Comparison of ENCODE assay signal across 16 mouse cellular contexts in genomic region chr5:118650007-118650548, GRCm38 (mm10).
DNase-seq lines count a peak whose midpoint lies in the region; ATAC-seq lines count a peak whose summit lies in the region.
"Had no signal": no experiment of that assay in that cellular context is flagged by ENCODE, and none has a peak within 500 bp of the region (broad histone marks: within the 10 kb centered on the region; RNA-seq: fewer than 3 reads in every experiment).

No protein-coding gene starts in this region.

- 67% methylated on average over 4 of the region's 4 CpGs for WGBS in embryonic facial prominence, embryonic 14.5 days
- 88% methylated on average over 4 of the region's 4 CpGs for WGBS in embryonic facial prominence, embryonic 10.5 days
- 73% methylated on average over 4 of the region's 4 CpGs for WGBS in intestine, embryonic 16.5 days
- 72% methylated on average over 4 of the region's 4 CpGs for WGBS in intestine, embryonic 15.5 days
- 77% methylated on average over 4 of the region's 4 CpGs for WGBS in macrophage (ENCODE audit: missing documents)
- WGBS in hindbrain, embryonic 12.5 days: 91% methylated on average over 4 of the region's 4 CpGs

- H3K36me3 ChIP-seq in embryonic facial prominence, embryonic 14.5 days (ENCODE audit: control insufficient read depth, insufficient read depth, low read length): no peaks in the 10 kb centered on the region
- no peaks in the 10 kb centered on the region for H3K36me3 ChIP-seq in embryonic facial prominence, embryonic 10.5 days (replicated peaks)
- no peaks in the 10 kb centered on the region for H3K36me3 ChIP-seq in intestine, embryonic 16.5 days (ENCODE audit: control insufficient read depth, insufficient read depth, low read length)
- no peaks in the 10 kb centered on the region for H3K36me3 ChIP-seq in intestine, embryonic 15.5 days
- no peaks in the 10 kb centered on the region for H3K36me3 ChIP-seq in macrophage (ENCODE audit: inconsistent target)
- no peaks in the 10 kb centered on the region for H3K36me3 ChIP-seq in hindbrain, embryonic 12.5 days
- H3K36me3 ChIP-seq: heart, embryonic 10.5 days; hindbrain, embryonic 15.5 days had no signal

- H3K27ac ChIP-seq in embryonic facial prominence, embryonic 14.5 days (replicated peaks; ENCODE audit: low read depth, low read length): no peak overlapping the region
- H3K27ac ChIP-seq in embryonic facial prominence, embryonic 10.5 days (replicated peaks): no peak overlapping the region
- H3K27ac ChIP-seq in intestine, embryonic 16.5 days (ENCODE audit: low read length): no peak overlapping the region; the same call in 1 of the 2 replicates
- no peak overlapping the region for H3K27ac ChIP-seq in intestine, embryonic 15.5 days
- H3K27ac ChIP-seq in macrophage: peak overlapping the region; percentile 46
- H3K27ac ChIP-seq in hindbrain, embryonic 12.5 days: no peak overlapping the region
- H3K27ac ChIP-seq: heart, embryonic 10.5 days; hindbrain, embryonic 15.5 days had no signal

- H3K27me3 ChIP-seq in embryonic facial prominence, embryonic 14.5 days (replicated peaks; ENCODE audit: control insufficient read depth, insufficient read depth, low read length): no peaks in the 10 kb centered on the region
- no peaks in the 10 kb centered on the region for H3K27me3 ChIP-seq in embryonic facial prominence, embryonic 10.5 days (replicated peaks; ENCODE audit: low read depth, poor library complexity, severe bottlenecking)
- no peaks in the 10 kb centered on the region for H3K27me3 ChIP-seq in intestine, embryonic 16.5 days (replicated peaks; ENCODE audit: control insufficient read depth, insufficient read depth, low read length)
- H3K27me3 ChIP-seq in intestine, embryonic 15.5 days (replicated peaks): no peaks in the 10 kb centered on the region
- no peaks in the 10 kb centered on the region for H3K27me3 ChIP-seq in hindbrain, embryonic 12.5 days
- H3K27me3 ChIP-seq: hindbrain, embryonic 15.5 days; Patski had no signal

- ATAC-seq in embryonic facial prominence, embryonic 14.5 days (ENCODE audit: low read depth): 0 out of 2 replicates have a peak, but pooled peaks have one; percentile 13
- no peak for ATAC-seq in intestine, embryonic 16.5 days
- ATAC-seq in intestine, embryonic 15.5 days: no peak
- no peak for ATAC-seq in hindbrain, embryonic 12.5 days (ENCODE audit: low FRiP score)
- ATAC-seq: activated CD4-positive, CD25-positive, alpha-beta regulatory T cell, adult 4 months; Patski had no signal

- H3K4me3 ChIP-seq in embryonic facial prominence, embryonic 14.5 days (ENCODE audit: low read depth, low read length): no peak overlapping the region
- no peak overlapping the region for H3K4me3 ChIP-seq in embryonic facial prominence, embryonic 10.5 days
- no peak overlapping the region for H3K4me3 ChIP-seq in intestine, embryonic 16.5 days (ENCODE audit: low read length)
- no peak overlapping the region for H3K4me3 ChIP-seq in intestine, embryonic 15.5 days (replicated peaks)
- no peak overlapping the region for H3K4me3 ChIP-seq in macrophage (ENCODE audit: inconsistent target)
- H3K4me3 ChIP-seq in hindbrain, embryonic 12.5 days: no peak overlapping the region
- H3K4me3 ChIP-seq: heart, embryonic 10.5 days; hindbrain, embryonic 15.5 days had no signal

- peaks cover 100% of the 10 kb centered on the region for H3K79me2 ChIP-seq in macrophage (ENCODE audit: inconsistent target)

- no peak overlapping the region for H3K9ac ChIP-seq in embryonic facial prominence, embryonic 14.5 days (ENCODE audit: low read depth, low read length)
- H3K9ac ChIP-seq in intestine, embryonic 16.5 days (ENCODE audit: low read depth, low read length): no peak overlapping the region
- H3K9ac ChIP-seq in intestine, embryonic 15.5 days: no peak overlapping the region
- no peak overlapping the region for H3K9ac ChIP-seq in hindbrain, embryonic 12.5 days
- H3K9ac ChIP-seq: hindbrain, embryonic 15.5 days had no signal

- H3K4me2 ChIP-seq in embryonic facial prominence, embryonic 14.5 days (ENCODE audit: low read depth, low read length): no peak overlapping the region
- 0 out of 2 replicates have a peak overlapping the region, but pooled peaks have one; percentile 9 for H3K4me2 ChIP-seq in intestine, embryonic 16.5 days (ENCODE audit: low read depth, low read length)
- no peak overlapping the region for H3K4me2 ChIP-seq in intestine, embryonic 15.5 days (replicated peaks)
- no peak overlapping the region for H3K4me2 ChIP-seq in hindbrain, embryonic 12.5 days (replicated peaks)
- H3K4me2 ChIP-seq: hindbrain, embryonic 15.5 days had no signal

- DNase-seq in embryonic facial prominence, embryonic 14.5 days (ENCODE audit: low spot score): peak; percentile 60
- no peak for DNase-seq in embryonic facial prominence, embryonic 10.5 days (ENCODE audit: low spot score)
- peak; percentile 23 for DNase-seq in 3T3-L1 (ENCODE audit: low read depth, low spot score)
- no peak for DNase-seq in right cerebral cortex, postnatal 14 days
- DNase-seq: heart, postnatal 10 days; liver; spleen, adult 18-20 months; thymus, postnatal 25 days had no signal

- no peaks in the 10 kb centered on the region for H3K9me3 ChIP-seq in embryonic facial prominence, embryonic 14.5 days (ENCODE audit: control insufficient read depth, low read length)
- no peaks in the 10 kb centered on the region for H3K9me3 ChIP-seq in embryonic facial prominence, embryonic 10.5 days
- H3K9me3 ChIP-seq in intestine, embryonic 16.5 days (ENCODE audit: control insufficient read depth, low read length): no peaks in the 10 kb centered on the region
- H3K9me3 ChIP-seq in intestine, embryonic 15.5 days: no peaks in the 10 kb centered on the region
- H3K9me3 ChIP-seq in hindbrain, embryonic 12.5 days (replicated peaks): no peaks in the 10 kb centered on the region
- H3K9me3 ChIP-seq: heart, embryonic 10.5 days; hindbrain, embryonic 15.5 days had no signal

- peaks cover 19% of the 10 kb centered on the region; the same call in 1 of the 2 replicates for H3K4me1 ChIP-seq in embryonic facial prominence, embryonic 14.5 days (ENCODE audit: control insufficient read depth, insufficient read depth, low read length)
- H3K4me1 ChIP-seq in embryonic facial prominence, embryonic 10.5 days: peaks cover 53% of the 10 kb centered on the region
- H3K4me1 ChIP-seq in intestine, embryonic 16.5 days (ENCODE audit: control insufficient read depth, insufficient read depth, low read length): peaks cover 40% of the 10 kb centered on the region
- H3K4me1 ChIP-seq in intestine, embryonic 15.5 days (replicated peaks): peaks cover 34% of the 10 kb centered on the region
- H3K4me1 ChIP-seq in hindbrain, embryonic 12.5 days: peaks cover 34% of the 10 kb centered on the region

Comparison
In these comparisons a context has a peak if more than half of its experiments do, and no peak if none do; other contexts are left out.
1. DNase-seq: peak in embryonic facial prominence, embryonic 14.5 days (single experiment) and 3T3-L1 (single experiment); none in embryonic facial prominence, embryonic 10.5 days (single experiment) and right cerebral cortex, postnatal 14 days (single experiment).